ENCODE assay signal across 9 mouse cellular contexts in the genomic region with DNA sequence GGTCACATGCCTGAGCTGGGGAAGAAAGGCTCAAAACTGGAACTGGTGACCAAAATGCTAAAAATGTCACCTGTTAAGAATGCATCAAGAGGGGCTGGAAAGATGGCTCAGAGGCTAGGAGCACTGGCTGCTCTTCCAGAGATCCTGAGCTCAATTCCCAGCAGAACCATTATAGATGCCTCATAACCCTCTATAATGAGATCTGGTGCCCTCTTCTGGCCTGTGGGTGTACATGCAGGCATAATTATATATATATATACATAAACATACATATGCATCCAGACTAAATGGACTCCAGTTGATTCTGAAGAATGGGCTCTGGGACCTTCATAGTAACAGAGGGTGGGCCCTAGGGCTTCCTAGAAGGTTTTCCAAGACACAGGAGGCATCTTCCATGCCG. TPM values are rescaled to one million over a fixed set of nuclear protein-coding genes. Genes with fewer than 3 reads are reported as not detected.
DNase-seq lines count a peak whose midpoint lies in the region; ATAC-seq and TF ChIP-seq lines count a peak whose summit lies in the region.
"Had no signal": no experiment of that assay in that cellular context is flagged by ENCODE, and none has a peak within 500 bp of the region (broad histone marks: within the 10 kb centered on the region; RNA-seq: fewer than 3 reads in every experiment).

No protein-coding gene starts in this region.

- H3K9me3 ChIP-seq in kidney, postnatal 0 days (replicated peaks; ENCODE audit: low read length), result no peaks in the 10 kb centered on the region
- H3K9me3 ChIP-seq: hindbrain, embryonic 15.5 days had no signal

- no peak for DNase-seq in gastrocnemius, adult 2 months
- DNase-seq in gastrocnemius, postnatal 25 days, result no peak
- DNase-seq in thymus, adult 2 months, result peak; percentile 52
- DNase-seq in thymus, adult 18-20 months, result no peak
- peak; percentile 15 to 57 for DNase-seq in cerebellum, postnatal 25 days
- DNase-seq in kidney, postnatal 0 days (ENCODE audit: low spot score), result peak; percentile 61
- peak; percentile 33 for DNase-seq in retina, postnatal 7 days (ENCODE audit: low read depth, low spot score)
- DNase-seq in left cerebral cortex, postnatal 36 days (ENCODE audit: low spot score in 2 of 2), result no peak

- no peak overlapping the region for H3K27ac ChIP-seq in gastrocnemius, adult 2 months
- no peak overlapping the region for H3K27ac ChIP-seq in thymus, adult 2 months (ENCODE audit: control insufficient read depth, insufficient read depth, low read length)
- H3K27ac ChIP-seq in kidney, postnatal 0 days, result no peak overlapping the region
- H3K27ac ChIP-seq: hindbrain, embryonic 15.5 days had no signal

- H3K27me3 ChIP-seq in thymus, adult 2 months (ENCODE audit: control insufficient read depth, insufficient read depth, low read length), result no peaks in the 10 kb centered on the region
- H3K27me3 ChIP-seq in kidney, postnatal 0 days (ENCODE audit: insufficient read depth, low read length), result no peaks in the 10 kb centered on the region
- H3K27me3 ChIP-seq: hindbrain, embryonic 15.5 days had no signal

- H3K9ac ChIP-seq in kidney, postnatal 0 days (ENCODE audit: low read depth, low read length), result no peak overlapping the region
- H3K9ac ChIP-seq: hindbrain, embryonic 15.5 days had no signal

- no peaks in the 10 kb centered on the region for H3K36me3 ChIP-seq in thymus, adult 2 months (ENCODE audit: control insufficient read depth, insufficient read depth, low read length)
- no peaks in the 10 kb centered on the region for H3K36me3 ChIP-seq in kidney, postnatal 0 days (ENCODE audit: insufficient read depth, low read length)
- H3K36me3 ChIP-seq: hindbrain, embryonic 15.5 days had no signal

- intact Hi-C loops in gastrocnemius, adult 2 months (cut with DNase I), result loop anchor here (5.0 kb wide), 2 partner anchors 115 to 200 kb away; no protein-coding TSS in a partner anchor
- intact Hi-C loops in left cerebral cortex, postnatal 36 days (cut with DNase I), result loop anchor here (10.0 kb wide), 1 partner anchor 93 kb away; a partner anchor contains a TSS

- H3K4me3 ChIP-seq in gastrocnemius, adult 2 months, result no peak overlapping the region
- H3K4me3 ChIP-seq in thymus, adult 2 months (ENCODE audit: control insufficient read depth, insufficient read depth, low read length), result no peak overlapping the region
- no peak overlapping the region for H3K4me3 ChIP-seq in kidney, postnatal 0 days (replicated peaks; ENCODE audit: low read depth, low read length)
- H3K4me3 ChIP-seq: hindbrain, embryonic 15.5 days had no signal

- no peak for ATAC-seq in kidney, postnatal 0 days (replicated peaks; ENCODE audit: low FRiP score, low read depth)

- TF ChIP-seq CTCF in gastrocnemius, adult 2 months (IDR thresholded peaks at IDR 0.05), result peak; percentile 66
- no peak for TF ChIP-seq CTCF in thymus, adult 2 months (IDR thresholded peaks at IDR 0.05; ENCODE audit: borderline replicate concordance, control insufficient read depth, extremely low read depth, insufficient read depth, low read length, poor library complexity)
- peak; percentile 77 for TF ChIP-seq CTCF in kidney, postnatal 0 days (IDR thresholded peaks at IDR 0.05; ENCODE audit: low read depth)

- 94% methylated on average over 1 of the region's 1 CpGs for WGBS in thymus, adult 2 months
- 88% methylated on average over 1 of the region's 1 CpGs for WGBS in kidney, postnatal 0 days

- no peak overlapping the region for H3K4me2 ChIP-seq in kidney, postnatal 0 days (ENCODE audit: low read length)
- H3K4me2 ChIP-seq: hindbrain, embryonic 15.5 days had no signal

- no peak for TF ChIP-seq POLR2A in thymus, adult 2 months (IDR thresholded peaks at IDR 0.05; ENCODE audit: control insufficient read depth, extremely low read depth, insufficient read depth, low read length, poor library complexity)

- H3K4me1 ChIP-seq in thymus, adult 2 months (replicated peaks; ENCODE audit: control insufficient read depth, insufficient read depth, low read length), result no peaks in the 10 kb centered on the region
- no peaks in the 10 kb centered on the region for H3K4me1 ChIP-seq in kidney, postnatal 0 days (replicated peaks; ENCODE audit: insufficient read depth, low read length)
- H3K4me1 ChIP-seq: hindbrain, embryonic 15.5 days had no signal

RNA-seq across cellular contexts. Expression of a gene that starts 18.2 kb away (rescaled TPM):
- not detected for total RNA-seq in gastrocnemius, adult 2 months (2021)
- not detected for total RNA-seq in gastrocnemius, postnatal 25 days (2021)
- 0.16 and 0.37 TPM in 2 replicates for polyA plus RNA-seq in thymus, adult 2 months (2012; rRNA removed)
- 0.92 and 0.96 TPM in 2 replicates for polyA plus RNA-seq in kidney, postnatal 0 days (2015; fragmentation: Nextera tagmentation; extraction: Ambion mirVana)
- total RNA-seq in left cerebral cortex, postnatal 36 days (2021), result not detected
- polyA plus RNA-seq: hindbrain, embryonic 15.5 days had no signal

RNA-seq across cellular contexts. Expression of a gene that starts 33.7 kb away (rescaled TPM):
- total RNA-seq in gastrocnemius, adult 2 months (2021), result 10 to 100 TPM; 38.8 to 58.6 TPM
- total RNA-seq in gastrocnemius, postnatal 25 days (2021), result 10 to 100 TPM; 40.0 to 41.4 TPM
- 78.4 and 83.9 TPM in 2 replicates for polyA plus RNA-seq in thymus, adult 2 months (2012; rRNA removed)
- polyA plus RNA-seq in kidney, postnatal 0 days (2015; fragmentation: Nextera tagmentation; extraction: Ambion mirVana), result 62.1 and 66.4 TPM in 2 replicates
- total RNA-seq in left cerebral cortex, postnatal 36 days (2021), result 10 to 100 TPM; 24.0 to 34.6 TPM

Comparison
In these comparisons a context has a peak if more than half of its experiments do, and no peak if none do; other contexts are left out.
1. DNase-seq: peak in thymus, adult 2 months (single experiment), cerebellum, postnatal 25 days (2 of 2), kidney, postnatal 0 days (single experiment) and retina, postnatal 7 days (single experiment); none in gastrocnemius, adult 2 months (single experiment), gastrocnemius, postnatal 25 days (single experiment), thymus, adult 18-20 months (0 of 2) and left cerebral cortex, postnatal 36 days (0 of 2).